ENCODE assay signal across 37 mouse cellular contexts in genomic region chr16:34591934-34592333, GRCm38 (mm10). TPM values are rescaled to one million over a fixed set of nuclear protein-coding genes. Genes with fewer than 3 reads are reported as not detected.
"Had no signal": no experiment of that assay in that cellular context is flagged by ENCODE, and none has a peak within 500 bp of the region (broad histone marks: within the 10 kb centered on the region; RNA-seq: fewer than 3 reads in every experiment).

No protein-coding gene starts in this region.

- H3K36me3 ChIP-seq: embryonic facial prominence, embryonic 10.5 days; embryonic facial prominence, embryonic 12.5 days; embryonic facial prominence, embryonic 13.5 days; embryonic facial prominence, embryonic 15.5 days; forebrain, embryonic 12.5 days; forebrain, embryonic 15.5 days had no signal

- H3K27ac ChIP-seq: embryonic facial prominence, embryonic 10.5 days; embryonic facial prominence, embryonic 12.5 days; embryonic facial prominence, embryonic 13.5 days; embryonic facial prominence, embryonic 15.5 days; forebrain, embryonic 12.5 days; forebrain, embryonic 13.5 days; forebrain, embryonic 15.5 days; gastrocnemius, adult 2 months; heart, adult 2 months had no signal

- H3K4me1 ChIP-seq: embryonic facial prominence, embryonic 13.5 days; embryonic facial prominence, embryonic 15.5 days; forebrain, embryonic 15.5 days had no signal

- H3K9ac ChIP-seq: embryonic facial prominence, embryonic 12.5 days; embryonic facial prominence, embryonic 13.5 days; embryonic facial prominence, embryonic 15.5 days; forebrain, embryonic 12.5 days; forebrain, embryonic 13.5 days; forebrain, embryonic 15.5 days had no signal

- H3K4me2 ChIP-seq: embryonic facial prominence, embryonic 12.5 days; embryonic facial prominence, embryonic 13.5 days; embryonic facial prominence, embryonic 15.5 days; forebrain, embryonic 12.5 days; forebrain, embryonic 13.5 days; forebrain, embryonic 15.5 days had no signal

- ATAC-seq: forebrain, embryonic 13.5 days; forebrain, embryonic 14.5 days; forebrain, embryonic 15.5 days; forebrain, embryonic 16.5 days had no signal

- H3K27me3 ChIP-seq: embryonic facial prominence, embryonic 12.5 days; embryonic facial prominence, embryonic 13.5 days; embryonic facial prominence, embryonic 15.5 days; forebrain, embryonic 12.5 days; forebrain, embryonic 13.5 days; forebrain, embryonic 15.5 days had no signal

- H3K4me3 ChIP-seq: embryonic facial prominence, embryonic 10.5 days; embryonic facial prominence, embryonic 12.5 days; embryonic facial prominence, embryonic 13.5 days; embryonic facial prominence, embryonic 15.5 days; erythroblast, embryonic 14.5 days; forebrain, embryonic 12.5 days; forebrain, embryonic 13.5 days; forebrain, embryonic 15.5 days; gastrocnemius, adult 2 months; heart, adult 2 months had no signal

- DNase-seq: cerebellum, adult 2 months; cerebellum, adult 8-10 months; cerebellum, adult 9-10 months; cerebellum, adult 9-11 months; cerebellum, postnatal 10 days; cerebellum, postnatal 14 days; cerebellum, postnatal 25 days; cerebellum, postnatal 36 days; embryo, embryonic 11 days; gastrocnemius, adult 2 months; gastrocnemius, postnatal 10 days; gastrocnemius, postnatal 14 days; gastrocnemius, postnatal 25 days; gastrocnemius, postnatal 36 days; heart, adult 11 months; heart, adult 18-20 months; heart, adult 2 months had no signal

- H3K9me3 ChIP-seq: embryonic facial prominence, embryonic 10.5 days; embryonic facial prominence, embryonic 12.5 days; embryonic facial prominence, embryonic 13.5 days; embryonic facial prominence, embryonic 15.5 days; forebrain, embryonic 12.5 days; forebrain, embryonic 13.5 days; forebrain, embryonic 15.5 days had no signal

RNA-seq across cellular contexts. Expression of gene Ropn1, which starts 57.8 kb away (rescaled TPM):
- total RNA-seq: common myeloid progenitor, adult 5-6 weeks; gastrocnemius, adult 18-20 months; gastrocnemius, adult 2 months; gastrocnemius, adult 8-10 months; gastrocnemius, postnatal 10 days; gastrocnemius, postnatal 14 days; gastrocnemius, postnatal 25 days; gastrocnemius, postnatal 36 days; gastrocnemius, postnatal 4 days; granulocyte monocyte progenitor cell, adult 5-6 weeks; heart, adult 18-20 months; heart, adult 2 months; heart, adult 8-10 months had no signal
- polyA plus RNA-seq: embryonic facial prominence, embryonic 10.5 days; embryonic facial prominence, embryonic 11.5 days; embryonic facial prominence, embryonic 12.5 days; embryonic facial prominence, embryonic 13.5 days; embryonic facial prominence, embryonic 14.5 days; embryonic facial prominence, embryonic 15.5 days; erythroblast, embryonic 14.5 days; forebrain, embryonic 11.5 days; forebrain, embryonic 12.5 days; forebrain, embryonic 13.5 days; forebrain, embryonic 14.5 days; forebrain, embryonic 15.5 days; forebrain, embryonic 16.5 days; frontal cortex, adult 2 months had no signal
